ENCODE assay signal across 27 mouse cellular contexts in the genomic region with DNA sequence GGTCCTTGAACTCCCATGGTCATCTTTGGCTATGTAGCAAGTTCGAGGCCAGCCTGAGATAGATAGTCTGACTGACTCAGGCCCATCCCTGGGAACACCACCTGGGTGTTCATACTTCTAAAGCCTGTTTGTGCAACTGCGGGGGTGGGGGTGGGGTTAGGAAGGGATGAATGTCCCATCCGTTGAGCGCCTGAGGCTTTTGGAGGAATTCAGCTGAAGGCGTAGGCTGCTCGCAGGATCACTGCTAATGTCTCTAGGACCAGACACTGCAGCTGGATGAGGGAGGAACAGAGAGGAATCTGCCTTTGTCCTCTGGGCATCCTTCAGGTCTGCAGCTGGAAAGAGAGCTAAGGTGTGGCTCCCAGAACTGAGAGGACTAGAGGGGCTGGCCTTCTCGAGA. TPM values are rescaled to one million over a fixed set of nuclear protein-coding genes. Genes with fewer than 3 reads are reported as not detected.
"Had no signal": no experiment of that assay in that cellular context is flagged by ENCODE, and none has a peak within 500 bp of the region (broad histone marks: within the 10 kb centered on the region; RNA-seq: fewer than 3 reads in every experiment).

No protein-coding gene starts in this region.

- ATAC-seq: inflammation-experienced regulatory T-cells, adult 6 months; liver, embryonic 12.5 days had no signal

- H3K9ac ChIP-seq: heart, embryonic 13.5 days; heart, embryonic 15.5 days; hindbrain, embryonic 13.5 days; hindbrain, embryonic 15.5 days; kidney, embryonic 15.5 days; limb, embryonic 15.5 days; liver, embryonic 12.5 days; liver, embryonic 14.5 days had no signal

- H3K4me2 ChIP-seq: heart, embryonic 11.5 days; heart, embryonic 13.5 days; heart, embryonic 15.5 days; hindbrain, embryonic 13.5 days; hindbrain, embryonic 15.5 days; kidney, embryonic 15.5 days; limb, embryonic 13.5 days; limb, embryonic 15.5 days; liver, embryonic 12.5 days had no signal

- H3K36me3 ChIP-seq: heart, embryonic 13.5 days; heart, embryonic 15.5 days; hindbrain, embryonic 13.5 days; hindbrain, embryonic 15.5 days; kidney, embryonic 15.5 days; limb, embryonic 13.5 days; limb, embryonic 15.5 days; liver, embryonic 12.5 days had no signal

- H3K27ac ChIP-seq: heart, adult 2 months; heart, embryonic 13.5 days; heart, embryonic 15.5 days; hindbrain, embryonic 13.5 days; hindbrain, embryonic 15.5 days; kidney, embryonic 15.5 days; kidney, postnatal 0 days; limb, embryonic 13.5 days; limb, embryonic 15.5 days; liver, embryonic 12.5 days; liver, embryonic 14.5 days had no signal

- H3K9me3 ChIP-seq: heart, embryonic 15.5 days; hindbrain, embryonic 13.5 days; hindbrain, embryonic 15.5 days; kidney, embryonic 15.5 days; limb, embryonic 15.5 days; liver, embryonic 12.5 days had no signal

- H3K4me3 ChIP-seq: heart, adult 2 months; heart, embryonic 13.5 days; heart, embryonic 15.5 days; hindbrain, embryonic 13.5 days; hindbrain, embryonic 15.5 days; kidney, embryonic 15.5 days; limb, embryonic 13.5 days; limb, embryonic 15.5 days; liver, embryonic 12.5 days had no signal

- DNase-seq: gastrocnemius, postnatal 14 days; gastrocnemius, postnatal 36 days; heart, adult 11 months; heart, adult 2 months; heart, postnatal 14 days; heart, postnatal 36 days; kidney, adult 11 months; kidney, adult 2 months; kidney, adult 9 months; kidney, postnatal 14 days; kidney, postnatal 36 days; layer of hippocampus, adult 9-11 months; layer of hippocampus, postnatal 36 days; left cerebral cortex, postnatal 4 days had no signal

RNA-seq across cellular contexts. Expression of a gene that starts 3.4 kb away (rescaled TPM):
- polyA plus RNA-seq: hindbrain, embryonic 11.5 days had no signal
